Mouse (Mus musculus): ENCODE results near the gene Acss1.

- no peak for TF ChIP-seq CTCF (IDR thresholded peaks at IDR 0.05; ENCODE audit: extremely low read depth, insufficient read length, insufficient replicate concordance, low read depth, low read length)
- TF ChIP-seq POLR2A (IDR thresholded peaks at IDR 0.05; ENCODE audit: low read depth, low read length) = no peak
These were observed 41.2 kb downstream of the Acss1 start for GRCm38 (mm10) chr2:150627140-150627539.
